Mouse (Mus musculus) MEL-GATA-1-ER (cell line): ENCODE results near the gene Galnt6.
A peak's percentile ranks its signal among the peaks of the same experiment; 100 is the strongest.

ENCODE experiments used
- DNase-seq: peaks from one replicate; pipeline ENCODE4 v3.0.0-alpha.2; 2012; ENCODE audit warnings: low read depth; ENCODE audit errors: extremely low read depth

Gene Galnt6

GRCm38 (mm10) chr15:100754805-100755497 lies 25.8 kb upstream of the Galnt6 start:
- no peak for DNase-seq

- DNase-seq = no peak
Observed at GRCm38 (mm10) chr15:100754041-100754440, 24.9 kb upstream of the Galnt6 start.

GRCm38 (mm10) chr15:100753045-100753444 lies 23.9 kb upstream of the Galnt6 start:
- no peak for DNase-seq

GRCm38 (mm10) chr15:100752439-100752838 lies 23.3 kb upstream of the Galnt6 start:
- no peak for DNase-seq

GRCm38 (mm10) chr15:100749751-100750538 lies 20.8 kb upstream of the Galnt6 start:
- peak; percentile 50 for DNase-seq

GRCm38 (mm10) chr15:100748584-100748983 lies 19.4 kb upstream of the Galnt6 start:
- no peak for DNase-seq

- peak; percentile 95 for DNase-seq
Observed at GRCm38 (mm10) chr15:100747121-100747963, 18.2 kb upstream of the Galnt6 start.

GRCm38 (mm10) chr15:100746478-100747120 lies 17.4 kb upstream of the Galnt6 start:
- no peak for DNase-seq

- DNase-seq = no peak
Observed at GRCm38 (mm10) chr15:100743238-100743637, 14.1 kb upstream of the Galnt6 start.

- DNase-seq = no peak
Observed at GRCm38 (mm10) chr15:100739442-100739841, 10.3 kb upstream of the Galnt6 start.

- DNase-seq = peak; percentile 79
Observed at GRCm38 (mm10) chr15:100738351-100738781, 9.2 kb upstream of the Galnt6 start.

- no peak for DNase-seq
Observed at GRCm38 (mm10) chr15:100737667-100738066, 8.5 kb upstream of the Galnt6 start.

- peak; percentile 66 for DNase-seq
Observed at GRCm38 (mm10) chr15:100735953-100736300, 6.8 kb upstream of the Galnt6 start.

- DNase-seq = peak; percentile 53
Observed at GRCm38 (mm10) chr15:100735095-100735952, 6.1 kb upstream of the Galnt6 start.

GRCm38 (mm10) chr15:100732580-100732979 lies 3.4 kb upstream of the Galnt6 start:
- DNase-seq = peak; percentile 53

GRCm38 (mm10) chr15:100731081-100731480 lies 1.9 kb upstream of the Galnt6 start:
- DNase-seq = no peak

GRCm38 (mm10) chr15:100728586-100728985 lies 590 bp downstream of the Galnt6 start:
- DNase-seq = peak; percentile 61

- no peak for DNase-seq
Observed at GRCm38 (mm10) chr15:100727834-100728233, 1.3 kb downstream of the Galnt6 start.

GRCm38 (mm10) chr15:100726721-100727120 lies 2.5 kb downstream of the Galnt6 start:
- DNase-seq = no peak

- no peak for DNase-seq
Observed at GRCm38 (mm10) chr15:100723505-100723904, 5.7 kb downstream of the Galnt6 start.
